Mouse (Mus musculus): ENCODE measurements around the gene Fgfr2. TPM values are rescaled to one million over a fixed set of nuclear protein-coding genes. Genes with fewer than 3 reads are reported as not detected.
A peak's percentile ranks its signal among the peaks of the same experiment; 100 is the strongest.

Gene Fgfr2
- polyA plus RNA-seq, 2 experiments from 2014 or later, result not detected

DNA sequence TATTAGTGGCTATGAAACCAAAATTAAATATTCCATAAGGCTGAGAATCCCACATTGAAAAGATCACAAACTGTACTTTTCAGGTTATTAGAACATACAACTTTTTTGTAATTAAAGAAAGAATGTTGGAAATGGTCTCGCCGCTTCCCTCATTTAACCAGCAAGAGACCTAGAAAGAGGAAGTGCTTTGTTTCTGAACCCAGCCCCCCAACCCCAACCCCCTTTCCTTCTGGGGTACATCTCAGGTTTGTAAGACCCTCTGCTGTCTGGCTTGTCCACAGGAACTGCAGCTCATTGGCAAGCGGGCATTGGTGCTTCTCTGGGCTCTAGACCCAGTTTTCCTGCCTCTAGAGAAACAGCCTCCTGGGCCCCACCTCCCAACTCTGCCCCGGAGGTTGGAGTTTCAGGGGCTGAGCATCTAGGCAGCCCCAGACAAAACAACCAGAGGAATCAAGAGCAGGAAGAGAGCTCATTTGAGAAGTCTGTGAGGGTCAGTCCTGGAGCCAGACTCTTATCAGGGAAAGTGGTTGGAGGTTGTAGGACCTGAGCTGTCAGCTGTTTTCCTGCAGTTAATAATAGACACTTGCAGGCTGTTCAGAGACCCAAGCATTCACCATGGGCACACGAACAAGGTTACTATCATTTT is 2174.5 kb downstream of the Fgfr2 start:
- no peak for ATAC-seq

DNA sequence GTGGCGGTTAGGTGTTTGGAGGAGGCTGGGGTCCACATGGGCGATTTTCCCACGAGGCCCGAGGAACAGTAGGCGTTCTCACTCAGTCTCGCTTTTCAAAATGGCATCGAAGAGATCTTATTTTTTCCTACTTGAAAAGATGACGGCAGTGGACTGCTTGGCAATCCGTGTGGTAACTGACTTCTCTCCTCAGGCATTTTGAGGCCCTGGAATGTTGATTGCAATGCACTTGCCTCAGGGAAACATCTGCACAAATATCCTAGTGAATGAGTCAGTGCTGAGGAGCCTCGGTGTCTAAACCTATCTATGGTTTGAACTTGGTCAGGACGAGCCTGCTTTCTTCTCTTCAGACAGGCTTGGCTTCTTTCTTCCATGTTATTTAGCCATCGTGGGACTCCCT is 2176.8 kb downstream of the Fgfr2 start:
- ATAC-seq, result no peak

DNA sequence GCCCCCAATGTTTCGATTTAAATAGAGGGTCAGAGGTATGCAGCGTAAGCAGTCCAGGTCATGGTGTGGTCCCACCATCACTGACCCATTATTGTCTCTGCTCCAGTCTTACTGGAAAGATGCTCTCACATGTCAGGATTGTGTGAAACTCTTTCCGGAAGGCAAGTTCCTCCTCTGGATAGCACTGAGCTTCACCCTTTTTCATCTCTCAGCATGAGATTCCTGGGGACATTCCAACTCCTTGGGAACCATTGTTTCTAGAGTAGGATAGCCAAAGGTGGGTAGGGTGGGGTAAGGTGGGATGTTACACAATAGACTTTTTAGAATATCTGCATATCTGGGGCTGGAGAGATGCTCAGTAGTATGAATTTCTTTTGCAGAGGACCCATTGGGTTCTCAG is 2177.4 kb downstream of the Fgfr2 start:
- ATAC-seq, result no peak

DNA sequence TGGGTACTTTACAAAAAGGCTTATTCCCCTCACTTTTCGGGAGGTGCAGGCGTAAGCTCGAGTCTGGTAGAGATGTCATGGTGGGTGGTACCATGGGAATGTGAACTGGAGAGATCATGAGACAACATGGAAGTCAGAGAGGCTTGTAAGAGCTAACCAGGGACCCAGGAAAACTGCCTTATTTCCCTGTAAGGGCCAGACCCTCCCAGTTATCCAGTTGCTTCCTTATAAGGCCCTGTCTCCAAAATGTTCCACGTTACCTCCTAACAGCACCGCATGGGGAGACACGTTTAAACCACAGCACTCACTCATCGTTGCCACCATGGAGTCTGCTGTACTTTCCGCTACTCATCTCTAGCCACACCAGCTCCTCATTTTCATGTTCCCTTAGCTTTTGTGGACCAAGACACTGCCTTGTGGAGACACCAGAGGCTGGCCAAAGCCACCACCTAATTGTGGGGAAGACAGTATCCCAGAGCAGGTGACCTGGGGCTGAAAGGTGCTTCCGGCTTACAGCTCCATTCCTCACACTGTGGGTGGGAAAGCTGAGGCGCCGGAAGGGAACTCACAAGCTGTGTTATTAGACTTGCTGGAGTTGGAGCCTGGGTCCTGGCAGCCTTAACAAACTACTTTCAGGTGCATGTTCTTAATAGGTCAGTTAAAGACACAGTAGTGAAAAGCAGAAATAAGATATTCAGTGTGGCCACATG is 2178.2 kb downstream of the Fgfr2 start:
- ATAC-seq, result no peak

DNA sequence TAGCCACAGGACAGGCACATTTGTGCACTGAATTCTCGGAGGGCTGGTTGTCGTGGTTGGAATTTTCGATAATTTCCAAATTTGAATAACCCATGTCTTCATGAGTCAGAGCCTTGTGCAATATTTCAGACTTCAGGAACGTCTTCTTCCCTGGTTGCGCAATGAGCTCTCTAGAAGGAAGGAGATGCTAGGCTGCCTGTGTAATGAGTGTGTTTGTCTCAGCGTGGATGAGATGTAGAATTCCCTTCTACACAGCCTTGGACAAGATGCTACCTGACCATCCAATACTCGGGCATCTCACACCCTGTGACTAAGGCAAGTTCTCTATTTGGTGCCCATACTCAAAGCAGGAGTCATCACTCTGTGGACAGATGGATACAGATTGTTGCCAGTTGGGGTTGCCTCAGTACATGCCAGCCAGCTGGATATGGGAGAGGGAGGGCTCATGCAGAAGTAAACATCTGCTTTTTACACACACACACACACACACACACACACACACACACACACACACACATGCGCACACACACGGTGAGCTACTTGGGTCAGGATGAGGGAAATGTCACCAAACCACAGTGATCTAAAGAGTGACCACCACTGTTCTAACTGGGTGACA is 2179.8 kb downstream of the Fgfr2 start:
- ATAC-seq, result no peak

DNA sequence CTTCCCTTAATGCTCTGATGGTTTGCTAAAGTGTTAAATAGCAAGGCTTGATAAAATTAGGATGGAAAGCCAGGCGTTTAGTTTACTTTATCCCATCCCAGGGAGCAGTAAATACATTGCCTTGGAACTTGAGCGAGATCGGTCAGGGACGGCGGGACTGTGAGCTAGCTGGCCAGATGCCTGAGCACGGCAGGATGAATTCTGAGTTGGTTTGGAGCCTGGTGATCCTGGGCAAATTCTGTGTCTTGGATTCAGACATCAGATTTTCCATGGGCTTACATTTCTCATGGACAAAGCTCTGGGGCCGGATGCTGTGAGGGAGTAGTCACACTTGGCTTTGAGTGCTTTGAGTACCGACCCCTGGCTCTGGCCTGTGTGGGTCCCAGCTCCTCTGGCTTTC is 2182.4 kb downstream of the Fgfr2 start:
- ATAC-seq, result no peak

DNA sequence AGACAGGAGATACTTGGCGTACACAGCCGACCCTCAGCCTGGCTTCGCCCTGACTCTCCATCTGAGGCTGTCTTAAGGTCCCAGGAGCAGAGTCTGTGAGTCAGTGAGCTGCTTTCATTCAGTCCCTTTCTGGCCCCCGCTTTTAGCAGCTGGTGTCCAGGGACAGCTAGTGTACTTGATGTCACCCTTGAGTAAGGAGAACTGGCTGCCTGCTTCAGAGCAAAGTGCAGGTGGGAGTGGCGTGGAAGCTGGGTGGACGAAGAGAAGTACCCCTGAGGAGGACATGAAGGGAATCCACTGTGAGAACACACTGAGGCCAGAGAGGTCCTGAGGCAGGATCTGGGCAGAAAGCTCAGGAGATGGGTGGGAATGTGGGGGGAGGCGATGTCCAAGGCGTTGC is 2184.3 kb downstream of the Fgfr2 start:
- no peak for ATAC-seq

DNA sequence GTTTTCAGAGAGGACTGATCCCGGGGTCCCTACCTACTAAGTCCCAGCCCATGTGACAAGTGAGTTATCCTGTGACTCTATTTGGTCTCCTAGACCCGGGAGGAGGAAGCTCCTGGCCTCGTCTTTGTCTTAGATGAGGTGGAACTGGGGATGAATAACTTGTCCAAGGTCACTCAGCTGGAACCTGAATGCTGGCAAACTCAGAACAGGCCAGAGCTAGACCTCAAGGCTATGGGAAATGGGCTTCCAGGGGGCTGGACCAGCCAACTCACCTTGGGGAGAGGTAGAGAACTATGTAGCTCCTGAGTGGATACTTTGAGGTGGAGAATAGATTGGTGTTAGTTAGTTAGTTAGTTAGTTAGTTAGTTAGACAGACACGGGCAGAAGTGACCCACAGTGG is 2185.1 kb downstream of the Fgfr2 start:
- no peak for ATAC-seq

DNA sequence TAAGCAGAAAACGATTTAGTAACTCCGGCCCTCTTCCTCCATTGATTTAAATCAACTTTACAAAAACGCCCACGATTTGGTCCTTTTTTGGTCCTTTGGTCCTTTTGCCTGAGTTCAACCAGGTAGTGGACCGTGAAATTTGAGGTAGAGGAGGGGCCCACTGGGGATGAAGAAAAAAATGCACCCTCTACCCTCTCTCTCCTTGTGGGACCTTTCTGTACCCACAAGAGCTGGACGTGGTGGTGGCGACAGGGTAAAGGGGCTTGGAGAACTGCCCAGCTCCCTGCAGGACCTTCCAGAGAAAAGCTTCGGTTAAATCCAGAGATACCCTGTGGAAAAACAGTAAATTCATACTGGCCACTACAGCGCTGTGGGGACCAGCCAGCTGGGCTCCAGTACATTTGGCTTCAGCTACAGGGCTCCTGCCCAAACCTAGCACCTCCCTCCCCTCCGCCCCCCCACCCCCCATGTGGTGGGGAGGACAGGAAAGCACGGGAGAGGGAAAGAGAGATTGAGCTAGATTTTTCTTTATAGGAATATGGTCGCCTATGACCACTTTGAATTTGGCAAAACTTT is 2185.8 kb downstream of the Fgfr2 start:
- ATAC-seq, result no peak

DNA sequence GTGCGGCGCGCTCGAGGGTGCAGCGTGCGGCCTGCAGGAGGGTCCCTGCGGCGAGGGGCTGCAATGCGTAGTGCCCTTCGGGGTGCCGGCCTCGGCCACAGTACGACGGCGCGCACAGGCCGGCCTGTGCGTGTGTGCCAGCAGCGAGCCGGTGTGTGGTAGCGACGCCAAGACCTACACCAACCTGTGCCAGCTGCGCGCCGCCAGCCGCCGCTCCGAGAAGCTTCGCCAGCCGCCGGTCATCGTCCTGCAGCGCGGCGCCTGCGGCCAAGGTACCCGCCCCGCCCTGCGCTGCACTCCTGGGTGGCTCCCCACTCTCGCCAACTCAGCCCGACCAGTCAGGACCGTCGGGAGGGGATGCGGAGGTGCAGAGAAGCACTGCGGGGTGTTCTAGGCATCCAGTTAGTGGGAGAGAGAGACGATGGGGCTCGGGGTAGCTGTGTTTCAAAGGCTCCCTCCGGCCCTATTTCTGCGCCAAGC is 2186.6 kb downstream of the Fgfr2 start:
- ATAC-seq, result no peak

DNA sequence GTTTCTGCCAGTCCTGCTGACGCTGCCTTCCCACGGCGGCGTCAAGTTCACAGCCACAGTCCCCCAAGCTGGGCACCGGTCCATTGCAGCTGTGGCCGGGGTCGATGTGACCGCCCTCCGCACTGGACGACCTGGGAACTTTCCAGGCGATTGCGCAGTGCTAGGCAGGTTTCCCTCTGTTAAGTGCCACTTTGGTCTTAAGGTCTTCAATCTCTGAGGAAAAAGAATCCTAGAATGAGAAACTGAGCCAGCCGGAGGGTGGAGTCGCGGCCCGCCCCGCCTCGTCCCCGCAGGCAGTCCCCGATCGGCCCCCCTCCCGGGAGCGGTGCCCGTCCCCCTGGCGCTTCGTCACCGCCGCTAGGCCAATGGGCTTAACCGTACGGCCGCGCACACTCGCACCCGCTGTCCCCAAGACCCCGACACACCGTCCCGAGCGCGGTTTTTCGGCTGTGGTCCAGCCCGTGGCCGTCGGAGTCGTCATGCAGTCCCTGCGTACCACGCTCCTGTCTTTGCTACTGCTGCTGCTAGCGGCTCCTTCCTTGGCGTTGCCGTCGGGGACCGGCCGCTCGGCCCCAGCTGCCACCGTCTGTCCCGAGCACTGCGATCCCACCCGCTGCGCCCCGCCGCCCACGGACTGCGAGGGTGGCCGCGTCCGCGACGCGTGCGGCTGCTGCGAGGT is 2187.2 kb downstream of the Fgfr2 start, which contains the start of gene Htra1:
TSS of gene Htra1 (plus strand) at position 319 of the 679 bp plus-strand sequence.
- no peak for ATAC-seq

DNA sequence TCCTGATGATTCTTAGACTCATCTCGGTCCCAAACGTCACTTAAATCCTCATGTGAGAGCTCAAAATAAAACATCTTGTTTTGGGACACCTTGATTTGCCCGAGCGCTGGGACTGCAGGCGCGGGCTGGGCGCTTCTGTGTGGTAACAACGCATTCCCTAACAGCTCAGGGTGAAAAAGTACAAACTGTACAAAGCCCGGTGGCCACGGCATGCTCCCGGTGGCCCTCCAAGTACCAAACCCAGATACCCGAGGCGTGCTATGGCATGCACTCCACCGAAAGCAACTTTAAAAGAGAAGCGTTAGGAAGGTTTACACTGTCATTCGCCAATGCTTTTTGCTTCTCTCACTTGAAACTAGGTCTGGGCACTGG is 2187.7 kb downstream of the Fgfr2 start:
- ATAC-seq, result no peak

DNA sequence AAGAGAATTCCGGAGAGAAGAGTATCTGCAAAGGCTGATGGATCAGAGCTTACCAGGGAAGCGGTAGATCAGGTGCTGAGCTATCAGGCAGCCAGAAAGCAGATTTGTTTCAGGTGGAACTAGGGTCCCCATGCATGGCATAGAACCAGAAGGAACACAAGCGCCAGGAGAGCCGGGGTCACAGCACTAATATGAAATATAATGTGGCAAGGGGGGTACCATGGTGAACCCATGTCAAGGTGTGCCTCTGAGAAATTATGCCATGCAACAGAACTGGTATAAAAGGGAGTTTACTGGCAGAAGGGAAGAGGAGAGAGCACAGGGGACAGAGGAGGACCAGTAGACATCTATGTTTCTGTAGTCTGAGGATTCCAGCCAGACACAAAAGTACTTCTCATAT is 2188.5 kb downstream of the Fgfr2 start:
- ATAC-seq, result no peak

DNA sequence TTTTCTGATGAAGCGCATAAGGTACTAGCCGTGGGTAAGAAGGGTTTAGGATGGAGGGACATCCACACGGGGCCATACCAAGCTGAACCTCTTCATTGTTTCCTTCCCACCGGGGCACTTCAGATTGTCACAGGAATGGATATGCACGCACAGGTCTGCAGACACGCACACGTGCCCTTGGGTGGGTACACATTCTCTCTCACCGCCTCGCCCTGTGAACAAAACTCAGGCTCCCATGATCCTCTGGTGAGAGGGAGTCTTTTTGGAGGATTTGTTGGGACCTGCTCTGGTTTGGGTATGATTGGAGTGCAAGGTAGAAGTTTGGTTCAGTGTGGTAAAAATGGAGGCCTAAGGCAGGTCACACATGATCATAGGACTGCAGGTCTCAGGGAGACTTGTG is 2190.2 kb downstream of the Fgfr2 start:
- no peak for ATAC-seq

DNA sequence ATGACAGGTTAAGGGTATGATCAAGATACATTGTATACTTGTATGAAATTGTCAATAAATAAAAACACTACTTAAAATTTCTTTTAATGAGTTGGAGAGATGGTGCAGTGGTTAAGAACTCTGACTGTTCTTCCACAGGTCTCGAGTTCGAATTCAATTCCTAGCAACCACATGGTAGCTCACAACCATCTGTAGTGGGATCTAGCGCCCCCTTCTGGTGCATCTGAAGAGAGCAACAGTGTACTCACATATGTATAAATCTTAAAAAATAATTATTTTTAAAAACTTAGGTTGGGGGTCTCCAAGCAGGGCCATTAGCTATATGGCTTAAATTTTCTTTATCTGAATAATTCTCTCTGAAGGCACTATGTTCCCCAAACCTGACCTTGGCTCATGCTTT is 2192.7 kb downstream of the Fgfr2 start:
- no peak for ATAC-seq

DNA sequence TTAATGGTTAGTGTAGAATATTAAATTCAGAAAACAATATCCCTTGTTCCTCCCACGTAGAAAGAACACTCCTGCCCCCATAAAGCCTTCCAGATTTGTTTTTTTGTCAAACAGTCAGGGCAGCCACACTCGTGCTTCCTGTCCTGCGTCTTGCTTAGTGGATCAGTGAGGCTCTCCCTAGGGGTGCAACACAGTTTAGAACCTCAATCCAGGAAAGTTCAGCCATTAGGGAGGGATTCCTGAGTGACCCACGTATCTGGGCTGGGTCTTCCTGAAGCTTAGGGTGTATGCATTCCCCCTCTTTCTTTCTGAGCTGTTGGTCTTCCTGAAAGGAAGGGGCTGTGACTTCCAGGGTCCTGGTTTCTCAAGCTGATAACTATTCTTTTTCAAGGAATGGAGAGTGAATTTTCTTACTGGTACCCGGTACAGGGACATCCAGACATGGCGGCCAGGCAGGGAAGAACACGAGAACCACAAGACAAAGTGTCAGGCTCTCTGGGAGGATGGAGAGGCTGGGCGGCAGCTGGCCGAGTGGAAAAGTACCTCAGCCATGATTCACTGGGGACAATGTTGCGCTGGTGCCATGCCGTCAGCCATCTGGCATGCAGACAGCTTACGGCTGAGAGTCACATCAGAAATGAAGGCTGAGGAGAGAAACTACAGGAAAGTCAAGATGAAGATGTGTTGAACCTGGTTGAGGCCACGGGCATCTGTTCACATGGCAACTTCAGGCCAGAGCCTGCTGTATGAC is 2200.0 kb downstream of the Fgfr2 start:
- no peak for ATAC-seq

DNA sequence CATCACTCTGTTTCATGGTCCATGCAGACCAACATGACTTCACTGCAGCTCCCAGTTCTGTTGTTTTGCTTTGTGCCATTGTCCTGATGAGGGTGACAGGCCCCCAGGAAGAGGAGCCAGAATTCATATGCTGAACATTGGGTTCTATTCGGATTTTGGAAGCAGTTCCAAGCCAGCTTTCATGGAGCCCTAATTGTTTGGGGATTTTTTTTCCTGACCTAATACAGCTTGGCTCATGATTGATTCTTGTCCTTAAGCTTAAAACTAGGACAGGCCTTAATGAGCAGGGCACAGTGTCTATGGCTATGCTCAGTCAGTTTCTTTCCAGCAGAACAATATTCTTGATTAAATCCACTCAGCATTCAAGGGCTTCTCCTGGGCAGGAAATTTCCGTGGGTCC is 2204.9 kb downstream of the Fgfr2 start:
- ATAC-seq, result no peak

DNA sequence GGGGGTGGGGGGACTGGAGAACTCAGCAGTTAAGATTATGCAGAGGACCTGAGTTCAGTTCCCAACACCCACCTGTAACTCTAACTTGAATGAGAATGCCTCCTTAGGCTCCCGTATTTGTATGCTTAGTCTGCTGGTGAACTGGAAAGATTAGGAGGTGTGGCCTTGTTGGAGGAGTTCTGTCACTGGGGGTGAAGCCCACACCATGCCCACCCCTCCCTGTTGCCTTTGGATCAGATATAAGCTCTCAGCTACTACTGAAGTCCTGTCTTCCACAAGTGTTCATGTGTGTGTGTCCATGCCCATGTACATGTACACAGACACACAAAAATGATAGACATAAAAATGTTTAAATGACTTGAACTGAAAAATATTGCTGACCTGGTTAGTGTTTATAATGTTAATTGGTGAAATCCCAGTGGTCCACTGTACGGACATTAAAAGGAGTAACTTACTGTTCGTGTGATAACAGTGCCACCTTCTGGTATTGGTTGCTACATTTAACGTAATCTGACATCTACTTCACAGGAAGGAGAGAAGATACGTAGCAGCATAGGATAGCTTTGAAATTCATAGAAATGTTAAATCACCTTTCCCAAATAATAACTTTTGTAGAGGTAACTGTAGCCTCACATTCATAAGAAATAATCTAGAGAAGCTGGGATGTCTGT is 2208.3 kb downstream of the Fgfr2 start:
- ATAC-seq, result peak; percentile 60

DNA sequence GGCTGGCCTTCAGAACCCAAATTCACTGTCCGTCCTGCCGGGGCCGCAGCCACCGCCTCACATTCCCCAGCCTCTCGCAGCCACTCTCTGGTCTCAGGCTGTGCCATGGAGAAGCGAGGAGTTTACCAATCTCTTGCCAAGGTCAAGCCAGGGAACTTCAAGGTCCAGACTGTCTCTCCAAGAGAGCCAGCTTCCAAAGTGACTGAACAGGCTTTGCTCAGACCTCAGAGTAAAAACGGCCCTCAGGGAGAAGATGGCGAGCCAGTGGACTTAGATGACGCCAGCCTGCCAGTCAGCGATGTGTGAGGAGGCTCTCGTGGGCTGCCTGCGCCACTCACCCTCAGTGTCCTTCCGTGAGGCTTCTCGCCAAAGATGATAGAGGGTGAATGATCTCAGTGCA is 2212.3 kb downstream of the Fgfr2 start:
- no peak for ATAC-seq

DNA sequence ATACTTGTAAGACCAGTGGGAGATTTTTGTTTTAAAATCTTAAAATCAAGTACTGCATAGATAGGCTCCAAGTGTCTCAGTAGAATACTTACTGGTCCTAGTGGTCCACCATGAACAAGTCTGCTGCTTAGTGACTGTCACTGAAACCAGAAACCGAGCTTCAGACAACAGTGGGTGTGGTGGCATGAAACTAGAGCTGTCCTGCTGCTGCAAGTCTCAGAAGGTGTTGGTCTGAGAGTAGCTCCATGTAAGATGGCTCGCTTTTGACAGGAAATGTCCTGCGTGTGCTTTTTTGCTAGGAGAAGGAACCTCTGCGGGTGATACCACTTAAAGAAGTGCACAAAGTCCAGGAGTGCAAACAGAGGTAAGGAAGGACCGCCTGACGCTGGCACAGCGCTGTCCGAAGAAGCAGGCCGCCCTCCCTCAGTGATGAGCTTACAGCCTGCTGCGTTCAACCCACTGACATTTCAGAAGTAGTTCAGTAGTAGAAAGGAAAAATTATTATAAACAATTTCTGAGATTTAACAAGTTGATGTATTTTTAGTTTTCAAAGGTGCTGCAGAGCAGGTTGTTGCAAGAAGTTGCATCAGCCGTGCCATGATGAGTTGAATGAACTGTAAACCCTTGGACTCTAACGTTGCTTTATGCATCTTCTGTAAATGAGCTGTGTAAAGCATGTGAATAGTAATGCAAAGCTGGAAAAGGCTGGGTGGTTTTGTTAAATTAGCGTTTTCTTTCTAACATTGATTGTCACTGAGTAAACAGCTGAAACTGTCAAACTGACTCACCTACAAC is 2218.4 kb downstream of the Fgfr2 start:
- ATAC-seq, result no peak

Data from CD4-positive, CD25-positive, alpha-beta regulatory T cell, adult 4 months (primary cell).